Mouse (Mus musculus): Measurements from ENCODE around the gene Rps12. TPM values are rescaled to one million over a fixed set of nuclear protein-coding genes. Genes with fewer than 3 reads are reported as not detected.

Gene Rps12
- polyA plus RNA-seq, 1 experiment, result 4,767 TPM

- Histone ChIP-seq H3K4me3 (no peak overlapping the region), H3K4me2 (ENCODE audit: low read depth) (no peak overlapping the region), H3K36me3 (ENCODE audit: control insufficient read depth, insufficient read depth) (no peaks in the 10 kb centered on the region), H3K79me2 (ENCODE audit: control insufficient read depth, insufficient read depth) (no peaks in the 10 kb centered on the region), H3K27me3 (ENCODE audit: control insufficient read depth, insufficient read depth, insufficient read length) (peaks cover 6% of the 10 kb centered on the region), H3ac (ENCODE audit: control insufficient read depth, insufficient read length) (no peak overlapping the region)
- TF ChIP-seq MYOG (IDR thresholded peaks at IDR 0.05; ENCODE audit: control insufficient read depth in 1 of 3, insufficient read depth in 1 of 3, insufficient read length in 2 of 3, low read depth in 2 of 3) (no peak), MYOD1 (IDR thresholded peaks at IDR 0.05; ENCODE audit: control insufficient read depth in 1 of 3, insufficient read length in 2 of 3, low read depth in 2 of 3) (no peak), CEBPB (IDR thresholded peaks at IDR 0.05; ENCODE audit: insufficient read depth, poor library complexity, severe bottlenecking) (no peak), REST (IDR thresholded peaks at IDR 0.05; ENCODE audit: insufficient read depth, insufficient read length) (no peak), TCF3 (IDR thresholded peaks at IDR 0.05; ENCODE audit: insufficient read length, low read depth) (no peak), POLR2AphosphoS2 (IDR thresholded peaks at IDR 0.05; ENCODE audit: insufficient read length, low read depth) (no peak), E2F4 (IDR thresholded peaks at IDR 0.05; ENCODE audit: insufficient read depth) (no peak), SRF (IDR thresholded peaks at IDR 0.05; ENCODE audit: control insufficient read depth, insufficient read length, low read depth) (no peak), POLR2A (IDR thresholded peaks at IDR 0.05; ENCODE audit: insufficient read length, low read depth) (no peak), USF1 (IDR thresholded peaks at IDR 0.05; ENCODE audit: low read depth) (no peak), MAX (IDR thresholded peaks at IDR 0.05; ENCODE audit: low read depth) (no peak)
Measured at GRCm38 (mm10) chr10:23754166-23754565, 32.9 kb downstream of the Rps12 start.

Other genes starting within 250 kb of the Rps12 start
- 7.0 TPM for gene Slc18b1, start 9.7 kb upstream of the Rps12 start, polyA plus RNA-seq (2012; fragmentation: generic; extraction: Trizol)
- not detected for gene Vnn3, start 64.2 kb upstream of the Rps12 start, polyA plus RNA-seq (2012; fragmentation: generic; extraction: Trizol)
- gene Vnn1, start 107.4 kb upstream of the Rps12 start, polyA plus RNA-seq (2012; fragmentation: generic; extraction: Trizol), result not detected
- not detected for gene Taar1, start 133.1 kb upstream of the Rps12 start, polyA plus RNA-seq (2012; fragmentation: generic; extraction: Trizol)
- not detected for gene Taar2, start 151.3 kb upstream of the Rps12 start, polyA plus RNA-seq (2012; fragmentation: generic; extraction: Trizol)
- gene Taar3, start 162.3 kb upstream of the Rps12 start, polyA plus RNA-seq (2012; fragmentation: generic; extraction: Trizol), result not detected
- not detected for gene Taar4, start 173.2 kb upstream of the Rps12 start, polyA plus RNA-seq (2012; fragmentation: generic; extraction: Trizol)
- not detected for gene Taar5, start 183.4 kb upstream of the Rps12 start, polyA plus RNA-seq (2012; fragmentation: generic; extraction: Trizol)
- gene Taar6, start 198.4 kb upstream of the Rps12 start, polyA plus RNA-seq (2012; fragmentation: generic; extraction: Trizol), result not detected
- gene Taar7a, start 206.2 kb upstream of the Rps12 start, polyA plus RNA-seq (2012; fragmentation: generic; extraction: Trizol), result not detected
- not detected for gene Taar7b, start 212.7 kb upstream of the Rps12 start, polyA plus RNA-seq (2012; fragmentation: generic; extraction: Trizol)
- gene Taar7d, start 239.9 kb upstream of the Rps12 start, polyA plus RNA-seq (2012; fragmentation: generic; extraction: Trizol), result not detected

Measured in myocyte (in vitro differentiated cells).